Mouse (Mus musculus) mature B cell (primary cell): ENCODE measurements around the gene Macf1.
"Not testable (repeated sequence)": the region's sequence is repeated elsewhere in the genome, so short reads cannot be mapped to it uniquely, and the experiment has no call there.

Source experiments
- in situ Hi-C: fragments of 300-500 bp; cut with MboI; formaldehyde crosslinking; loops from 2 replicates; pipeline ENCODE4 v1.14.3; 2019

Macf1 gene

GRCm38 (mm10) chr4:123535271-123535670 lies 148.9 kb downstream of the Macf1 start:
- in situ Hi-C loops: loop anchor here (10.0 kb wide), 1 partner anchor 50 kb away; no protein-coding TSS in a partner anchor

DNA sequence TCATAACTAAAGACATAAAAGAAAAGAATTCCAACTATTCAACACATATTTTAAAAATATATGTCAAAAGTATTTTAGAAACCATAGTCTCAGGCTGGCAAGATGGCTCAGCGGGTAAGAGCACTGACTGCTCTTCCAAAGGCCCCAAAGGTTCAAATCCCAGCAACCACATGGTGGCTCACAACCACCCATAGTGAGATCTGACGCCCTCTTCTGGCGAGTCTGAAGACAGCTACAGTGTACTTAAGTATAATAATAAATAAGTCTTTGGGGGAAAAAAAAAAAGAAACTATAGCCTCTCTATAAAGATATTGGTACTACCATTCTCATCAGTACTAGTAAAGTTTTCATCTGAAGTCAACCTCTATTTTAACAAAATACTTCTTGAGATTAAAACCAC lies 152.2 kb downstream of the Macf1 start:
- in situ Hi-C loops: loop anchor here (10.0 kb wide), 1 partner anchor 53 kb away; no protein-coding TSS in a partner anchor

- in situ Hi-C loops: loop anchor here (10.0 kb wide), 1 partner anchor 54 kb away; no protein-coding TSS in a partner anchor
Observed at GRCm38 (mm10) chr4:123530976-123531375, 153.2 kb downstream of the Macf1 start.

DNA sequence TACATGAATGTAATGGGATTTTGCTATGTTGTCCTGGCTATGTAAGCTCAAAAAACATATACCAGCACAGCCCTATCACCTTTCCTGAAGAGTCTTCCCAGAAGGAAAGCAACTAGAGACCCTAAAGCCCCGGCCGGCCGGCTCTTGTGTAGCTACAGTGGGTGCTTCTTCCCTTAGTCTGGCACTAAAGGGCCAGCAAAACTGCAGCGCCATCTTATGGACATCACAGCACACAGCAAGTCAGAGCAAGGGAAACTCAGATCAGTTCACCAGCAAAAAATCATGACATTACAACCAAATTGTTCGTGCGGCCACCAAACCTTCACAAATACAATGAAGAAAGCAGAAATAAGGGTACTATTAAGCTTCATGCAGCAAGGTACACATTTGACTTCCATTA lies 154.9 kb downstream of the Macf1 start:
- in situ Hi-C loops: no loop called here

GRCm38 (mm10) chr4:123527607-123528010 lies 156.6 kb downstream of the Macf1 start:
- in situ Hi-C loops: no loop called here

- in situ Hi-C loops: no loop called here
Observed at GRCm38 (mm10) chr4:123526779-123527280, 157.3 kb downstream of the Macf1 start.

DNA sequence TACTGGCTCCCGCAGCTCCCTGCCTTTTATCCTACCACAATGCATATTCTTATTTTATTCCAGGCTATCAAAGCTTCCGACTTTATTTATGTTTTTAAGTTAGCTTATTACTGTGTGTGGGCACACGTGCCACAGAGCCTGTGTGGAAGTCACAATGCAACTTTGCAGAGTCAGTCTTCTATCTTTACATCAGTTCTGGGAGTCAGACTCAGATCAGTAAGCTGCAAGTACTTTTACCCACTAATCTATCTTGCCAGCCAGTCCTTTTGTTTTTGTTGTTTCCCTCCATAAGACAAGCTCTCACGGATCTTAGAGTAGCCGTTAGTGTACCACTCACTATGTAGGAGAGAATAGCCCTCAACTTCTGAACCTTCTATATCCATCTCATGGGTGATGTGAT lies 159.4 kb downstream of the Macf1 start:
- in situ Hi-C loops: no loop called here

- in situ Hi-C loops: not testable (repeated sequence)
Observed at GRCm38 (mm10) chr4:123520123-123520522, 164.0 kb downstream of the Macf1 start.

- in situ Hi-C loops: no loop called here
Observed at GRCm38 (mm10) chr4:123515673-123516072, 168.5 kb downstream of the Macf1 start.

GRCm38 (mm10) chr4:123510201-123510600 lies 174.0 kb downstream of the Macf1 start:
- in situ Hi-C loops: no loop called here

DNA sequence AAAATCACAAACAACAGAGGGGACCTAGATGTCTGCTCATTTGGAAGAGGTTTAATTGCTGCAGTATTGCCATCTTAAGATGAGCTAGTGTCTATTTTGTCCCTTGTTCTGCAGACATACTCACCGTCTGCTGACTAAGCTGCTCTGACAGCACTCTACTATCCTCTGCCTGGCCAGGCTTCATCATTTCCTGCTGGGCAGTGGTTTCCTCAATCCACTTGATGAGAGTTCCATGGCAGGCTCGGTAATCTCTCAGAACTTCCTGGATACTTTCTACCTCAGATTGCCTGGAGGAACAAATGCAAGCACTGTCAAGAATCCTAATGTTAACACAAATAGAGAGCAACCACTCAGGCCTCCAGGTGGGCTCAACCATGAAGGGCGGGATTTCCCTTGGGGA lies 195.1 kb downstream of the Macf1 start:
- in situ Hi-C loops: no loop called here

DNA sequence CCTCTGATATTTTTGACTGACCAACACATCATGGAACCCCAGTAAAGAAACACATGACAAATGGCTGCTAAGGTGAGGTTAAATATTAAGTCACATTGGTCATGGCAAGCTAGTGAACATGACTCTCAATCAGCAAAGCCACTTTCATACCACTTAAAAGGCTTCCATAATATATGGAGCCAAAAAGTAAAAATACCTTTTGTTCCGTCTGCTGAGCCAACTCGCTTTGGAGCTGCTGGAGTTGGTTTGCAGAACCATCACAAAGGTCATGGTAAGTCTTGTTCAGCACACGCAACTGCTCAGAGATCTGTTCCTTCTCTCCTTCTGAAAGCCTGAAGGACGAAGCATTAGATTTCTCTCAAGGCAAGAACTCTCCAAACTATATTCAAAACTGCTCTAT lies 204.2 kb downstream of the Macf1 start:
- in situ Hi-C loops: no loop called here

DNA sequence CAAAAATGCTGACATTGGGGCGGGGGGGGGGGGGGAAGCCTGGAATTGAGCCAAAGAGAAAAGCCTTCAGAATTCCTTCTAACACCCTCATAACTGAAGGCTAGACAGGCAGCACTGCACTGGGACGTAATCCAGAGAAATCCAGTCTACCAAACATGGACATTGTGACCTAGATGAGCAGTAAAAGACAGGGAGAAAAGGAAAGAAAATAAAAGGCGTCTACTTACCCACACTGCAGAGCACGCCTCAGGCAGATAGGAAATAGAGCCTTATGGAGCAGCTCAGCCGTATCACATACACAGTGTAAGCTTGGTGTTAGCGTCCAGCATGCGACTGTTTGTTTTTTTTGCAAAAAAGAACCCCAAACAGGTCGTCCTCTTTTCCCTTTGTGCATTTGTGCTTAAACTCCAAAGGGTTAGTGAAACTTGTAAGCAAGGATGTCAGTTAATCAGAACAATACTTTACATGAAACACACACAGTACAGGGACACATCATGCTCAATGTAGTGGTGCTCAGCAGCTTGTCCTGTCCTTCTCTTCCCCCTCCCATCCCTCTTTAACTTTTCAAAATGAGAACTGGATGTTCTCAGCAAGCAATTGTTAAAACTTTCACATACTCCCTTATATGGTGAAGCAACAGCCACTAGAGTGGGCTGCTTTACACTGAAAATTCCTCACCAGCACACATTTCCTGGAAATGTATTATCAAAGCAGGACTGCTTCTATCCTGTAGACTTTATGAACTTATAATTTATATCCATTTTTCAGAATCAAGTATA lies 205.3 kb downstream of the Macf1 start:
- in situ Hi-C loops: no loop called here

GRCm38 (mm10) chr4:123465799-123466198 lies 218.4 kb downstream of the Macf1 start:
- in situ Hi-C loops: no loop called here

DNA sequence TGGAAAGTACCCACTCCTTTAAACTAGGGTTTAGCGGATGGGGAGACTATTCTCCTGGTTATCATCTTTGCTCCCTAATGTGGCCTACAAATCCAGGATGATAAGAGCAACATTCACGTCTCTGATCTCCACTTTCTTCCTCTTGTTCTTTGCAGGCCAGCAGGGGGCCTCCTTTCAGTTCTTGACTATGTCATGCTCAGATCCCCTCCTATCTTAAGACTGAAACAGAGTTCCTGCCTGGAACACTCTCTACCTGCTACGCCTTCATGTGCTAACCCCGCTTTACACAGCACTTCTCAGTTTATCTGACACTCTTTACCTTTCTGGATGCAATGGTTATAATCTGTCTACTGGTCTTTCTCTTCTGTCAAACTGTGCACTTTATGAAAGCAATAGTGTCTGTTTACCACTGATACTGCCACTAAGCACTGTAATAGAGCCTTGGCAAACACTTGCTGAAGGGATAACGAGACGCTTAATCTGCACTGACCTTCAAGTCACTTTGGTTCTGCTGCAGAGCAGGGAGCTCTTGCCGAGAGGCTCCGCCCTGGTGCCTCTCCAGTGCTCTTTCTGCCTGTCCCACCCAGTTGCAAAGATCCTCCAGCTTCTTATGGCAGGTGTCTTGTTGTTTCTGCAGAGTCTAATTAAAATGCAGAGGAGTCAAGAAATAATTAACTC lies 223.4 kb downstream of the Macf1 start:
- in situ Hi-C loops: no loop called here

- in situ Hi-C loops: no loop called here
Observed at GRCm38 (mm10) chr4:123454871-123455640, 229.1 kb downstream of the Macf1 start.

GRCm38 (mm10) chr4:123453729-123454128 lies 230.4 kb downstream of the Macf1 start:
- in situ Hi-C loops: no loop called here

DNA sequence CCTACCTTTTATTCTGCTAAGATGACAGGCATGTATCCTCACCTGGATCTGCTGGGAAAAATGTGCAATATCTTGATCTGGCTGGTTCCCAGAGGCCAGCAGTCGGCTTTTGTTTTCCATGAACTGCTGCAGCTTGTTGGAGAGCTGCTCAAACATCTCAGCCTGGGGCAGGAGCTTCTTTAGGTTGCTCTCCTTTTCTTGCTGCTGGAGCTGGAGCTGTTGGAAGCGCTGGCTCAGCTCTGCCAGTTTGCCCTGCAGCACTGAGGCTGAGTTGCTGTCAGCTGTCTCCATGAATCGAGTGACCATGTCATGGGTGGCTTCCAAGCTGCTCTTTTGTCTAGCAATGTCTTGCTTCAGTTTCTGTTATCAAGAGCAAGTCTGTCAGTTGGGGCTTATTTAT lies 232.2 kb downstream of the Macf1 start:
- in situ Hi-C loops: no loop called here

GRCm38 (mm10) chr4:123449304-123449703 lies 234.9 kb downstream of the Macf1 start:
- in situ Hi-C loops: no loop called here

DNA sequence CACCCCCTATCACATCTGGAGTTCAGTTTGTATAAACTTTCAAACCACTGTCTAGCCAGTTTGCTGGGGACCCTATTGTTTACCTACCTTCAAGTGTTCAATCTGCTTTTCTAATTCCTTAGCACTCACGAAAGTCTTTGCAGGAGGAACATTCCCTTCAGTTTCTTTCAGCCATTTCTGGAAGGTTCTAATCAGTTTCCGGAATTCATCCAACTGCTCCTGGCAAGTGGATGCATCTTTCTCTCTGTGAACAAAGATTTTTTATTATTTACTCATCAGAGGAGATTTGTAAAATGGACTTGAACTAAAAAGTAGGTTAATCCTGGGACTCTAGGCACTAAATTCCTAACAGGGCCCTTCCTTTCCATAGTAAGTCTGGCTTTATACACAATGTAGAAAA lies 236.1 kb downstream of the Macf1 start:
- in situ Hi-C loops: no loop called here

GRCm38 (mm10) chr4:123447251-123447650 lies 236.9 kb downstream of the Macf1 start:
- in situ Hi-C loops: no loop called here

DNA sequence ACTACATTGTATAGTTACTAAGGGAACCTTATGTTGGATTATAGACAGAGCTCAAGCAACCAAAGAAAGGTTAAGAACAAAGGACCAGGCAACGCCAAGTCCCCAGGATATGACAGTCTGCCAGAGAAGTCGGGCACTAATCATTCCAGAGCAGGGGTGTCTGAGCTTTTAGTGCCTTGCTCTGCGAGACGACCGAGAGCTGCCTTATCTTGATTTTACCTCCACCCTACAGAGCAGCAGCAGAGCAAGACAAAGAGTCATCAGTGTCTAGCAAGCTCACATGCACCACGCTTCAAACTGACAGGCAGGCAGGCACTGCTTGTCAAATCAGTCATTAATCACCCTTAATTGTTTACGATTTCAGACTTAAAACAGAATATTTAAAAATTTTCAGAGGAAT lies 237.4 kb downstream of the Macf1 start:
- in situ Hi-C loops: no loop called here
